Mouse (Mus musculus): ENCODE results near the gene Ocm. TPM values are rescaled to one million over a fixed set of nuclear protein-coding genes. Genes with fewer than 3 reads are reported as not detected.

Ocm gene
- polyA plus RNA-seq, 2 experiments: not detected

- Histone ChIP-seq H3K9me3 (ENCODE audit: control insufficient read depth, low read length) (no peaks in the 10 kb centered on the region), H3K4me2 (ENCODE audit: low read depth) (no peak overlapping the region), H3K27ac (no peak overlapping the region), H3K27me3 (ENCODE audit: control insufficient read depth, insufficient read depth, low read length) (no peaks in the 10 kb centered on the region), H3K36me3 (replicated peaks; ENCODE audit: control insufficient read depth, insufficient read depth, low read depth) (peaks cover 41% of the 10 kb centered on the region), H3K4me3 (ENCODE audit: insufficient read depth in 1 of 2, low read depth in 2 of 2, low read length in 2 of 2) (no peak overlapping the region), H3K9ac (replicated peaks) (no peak overlapping the region), H3K4me1 (replicated peaks; ENCODE audit: control insufficient read depth in 2 of 2, insufficient read depth in 2 of 2, low read length in 1 of 2) (no peaks in the 10 kb centered on the region)
- DNase-seq (ENCODE audit: low read depth in 3 of 3, low spot score in 3 of 3) (no peak), ATAC-seq (ENCODE audit: insufficient read depth) (no peak)
- WGBS (ENCODE audit: insufficient replicate concordance): 84% methylated on average over 10 of the region's 10 CpGs
- TF ChIP-seq CTCF (IDR thresholded peaks at IDR 0.05; ENCODE audit: low read depth) (no peak), EP300 (IDR thresholded peaks at IDR 0.05; ENCODE audit: low read depth) (no peak)
Measured at GRCm38 (mm10) chr5:143992661-143993060, 33.8 kb downstream of the Ocm start.

- Histone ChIP-seq H3K36me3 (replicated peaks; ENCODE audit: control insufficient read depth, insufficient read depth, low read depth) (peaks cover 40% of the 10 kb centered on the region), H3K4me3 (ENCODE audit: insufficient read depth in 1 of 2, low read depth in 2 of 2, low read length in 2 of 2) (no peak overlapping the region), H3K9me3 (ENCODE audit: control insufficient read depth, low read length) (no peaks in the 10 kb centered on the region), H3K27me3 (ENCODE audit: control insufficient read depth, insufficient read depth, low read length) (no peaks in the 10 kb centered on the region), H3K9ac (replicated peaks) (no peak overlapping the region), H3K4me2 (ENCODE audit: low read depth) (no peak overlapping the region), H3K4me1 (replicated peaks; ENCODE audit: control insufficient read depth in 2 of 2, insufficient read depth in 2 of 2, low read length in 1 of 2) (no peaks in the 10 kb centered on the region), H3K27ac (no peak overlapping the region)
- no peak for DNase-seq (ENCODE audit: low read depth in 3 of 3, low spot score in 3 of 3)
- 54% methylated on average over 11 of the region's 11 CpGs for WGBS (ENCODE audit: insufficient replicate concordance)
- TF ChIP-seq EP300 (IDR thresholded peaks at IDR 0.05; ENCODE audit: low read depth): no peak
- TF ChIP-seq CTCF (IDR thresholded peaks at IDR 0.05; ENCODE audit: low read depth): no peak
- no peak for ATAC-seq (ENCODE audit: insufficient read depth)
Measured at GRCm38 (mm10) chr5:143990086-143990485, 36.4 kb downstream of the Ocm start.

- Histone ChIP-seq H3K27me3 (ENCODE audit: control insufficient read depth, insufficient read depth, low read length) (no peaks in the 10 kb centered on the region), H3K9ac (replicated peaks) (no peak overlapping the region), H3K4me2 (ENCODE audit: low read depth) (no peak overlapping the region), H3K27ac (no peak overlapping the region), H3K4me1 (replicated peaks; ENCODE audit: control insufficient read depth in 2 of 2, insufficient read depth in 2 of 2, low read length in 1 of 2) (no peaks in the 10 kb centered on the region), H3K4me3 (ENCODE audit: insufficient read depth in 1 of 2, low read depth in 2 of 2, low read length in 2 of 2) (no peak overlapping the region), H3K36me3 (replicated peaks; ENCODE audit: control insufficient read depth, insufficient read depth, low read depth) (peaks cover 40% of the 10 kb centered on the region), H3K9me3 (ENCODE audit: control insufficient read depth, low read length) (no peaks in the 10 kb centered on the region)
- TF ChIP-seq CTCF (IDR thresholded peaks at IDR 0.05; ENCODE audit: low read depth) (no peak), EP300 (IDR thresholded peaks at IDR 0.05; ENCODE audit: low read depth) (no peak)
- no peak for ATAC-seq (ENCODE audit: insufficient read depth)
- 86% methylated on average over 4 of the region's 4 CpGs for WGBS (ENCODE audit: insufficient replicate concordance)
- DNase-seq (ENCODE audit: low read depth in 3 of 3, low spot score in 3 of 3): no peak
Measured at GRCm38 (mm10) chr5:143989046-143989445, 37.4 kb downstream of the Ocm start.

- Histone ChIP-seq H3K9me3 (ENCODE audit: control insufficient read depth, low read length) (no peaks in the 10 kb centered on the region), H3K9ac (replicated peaks) (no peak overlapping the region), H3K4me2 (ENCODE audit: low read depth) (no peak overlapping the region), H3K4me1 (replicated peaks; ENCODE audit: control insufficient read depth in 2 of 2, insufficient read depth in 2 of 2, low read length in 1 of 2) (no peaks in the 10 kb centered on the region), H3K4me3 (ENCODE audit: insufficient read depth in 1 of 2, low read depth in 2 of 2, low read length in 2 of 2) (no peak overlapping the region), H3K27me3 (ENCODE audit: control insufficient read depth, insufficient read depth, low read length) (no peaks in the 10 kb centered on the region), H3K27ac (no peak overlapping the region), H3K36me3 (replicated peaks; ENCODE audit: control insufficient read depth, insufficient read depth, low read depth) (peaks cover 39% of the 10 kb centered on the region)
- ATAC-seq (ENCODE audit: insufficient read depth): no peak
- DNase-seq (ENCODE audit: low read depth in 3 of 3, low spot score in 3 of 3): no peak
- 87% methylated on average over 3 of the region's 3 CpGs for WGBS (ENCODE audit: insufficient replicate concordance)
- TF ChIP-seq CTCF (IDR thresholded peaks at IDR 0.05; ENCODE audit: low read depth) (no peak), EP300 (IDR thresholded peaks at IDR 0.05; ENCODE audit: low read depth) (no peak)
Measured at GRCm38 (mm10) chr5:143987596-143987995, 38.9 kb downstream of the Ocm start.

- no peak for DNase-seq (ENCODE audit: low read depth in 3 of 3, low spot score in 3 of 3)
- no peaks in the 10 kb centered on the region for H3K4me1 ChIP-seq (replicated peaks; ENCODE audit: control insufficient read depth in 2 of 2, insufficient read depth in 2 of 2, low read length in 1 of 2)
- ATAC-seq (ENCODE audit: insufficient read depth): no peak
- H3K9ac ChIP-seq (replicated peaks): no peak overlapping the region
- WGBS (ENCODE audit: insufficient replicate concordance): 78% methylated on average over 7 of the region's 7 CpGs
- peaks cover 20% of the 10 kb centered on the region for H3K36me3 ChIP-seq (replicated peaks; ENCODE audit: control insufficient read depth, insufficient read depth, low read depth)
- no peak overlapping the region for H3K27ac ChIP-seq
- H3K27me3 ChIP-seq (ENCODE audit: control insufficient read depth, insufficient read depth, low read length): no peaks in the 10 kb centered on the region
- TF ChIP-seq EP300 (IDR thresholded peaks at IDR 0.05; ENCODE audit: low read depth) (no peak), CTCF (IDR thresholded peaks at IDR 0.05; ENCODE audit: low read depth) (no peak)
- no peaks in the 10 kb centered on the region for H3K9me3 ChIP-seq (ENCODE audit: control insufficient read depth, low read length)
- H3K4me3 ChIP-seq (ENCODE audit: insufficient read depth in 1 of 2, low read depth in 2 of 2, low read length in 2 of 2): no peak overlapping the region
- H3K4me2 ChIP-seq (ENCODE audit: low read depth): no peak overlapping the region
Measured at GRCm38 (mm10) chr5:143985381-143985780, 41.1 kb downstream of the Ocm start.

All from liver, embryonic 14.5 days (tissue).